Mouse (Mus musculus): ENCODE measurements around the gene Trh.

Gene Trh

GRCm38 (mm10) chr6:92222021-92222420 is 22.4 kb downstream of the Trh start:
- peak; percentile 39 to 52 for DNase-seq

- peak; percentile 65 to 75 for DNase-seq
Observed at GRCm38 (mm10) chr6:92221604-92222003, 22.8 kb downstream of the Trh start.

- peak; percentile 85 to 88 for DNase-seq
Observed at GRCm38 (mm10) chr6:92219445-92219844, 25.0 kb downstream of the Trh start.

GRCm38 (mm10) chr6:92214773-92215449 is 29.5 kb downstream of the Trh start, which contains the start of gene Rbsn:
Gene Rbsn (minus strand): TSS chr6:92214925.
- peak; percentile 92 to 93 for DNase-seq

- no peak for DNase-seq
Observed at GRCm38 (mm10) chr6:92214055-92214772, 30.2 kb downstream of the Trh start.

GRCm38 (mm10) chr6:92199414-92199813 is 45.0 kb downstream of the Trh start:
- no peak for DNase-seq
